Mouse (Mus musculus) thymus, postnatal 4 days (tissue): ENCODE measurements at regions not wholly inside any gene's neighbourhood (a gene's known extent, or its start where the extent isn't known, plus 50 kb on each side); places are given as distances from the start of the nearest gene placed in this dataset.

ENCODE experiments used
- DNase-seq: peaks from one replicate; pipeline ENCODE4 v3.0.0; 2021

DNA sequence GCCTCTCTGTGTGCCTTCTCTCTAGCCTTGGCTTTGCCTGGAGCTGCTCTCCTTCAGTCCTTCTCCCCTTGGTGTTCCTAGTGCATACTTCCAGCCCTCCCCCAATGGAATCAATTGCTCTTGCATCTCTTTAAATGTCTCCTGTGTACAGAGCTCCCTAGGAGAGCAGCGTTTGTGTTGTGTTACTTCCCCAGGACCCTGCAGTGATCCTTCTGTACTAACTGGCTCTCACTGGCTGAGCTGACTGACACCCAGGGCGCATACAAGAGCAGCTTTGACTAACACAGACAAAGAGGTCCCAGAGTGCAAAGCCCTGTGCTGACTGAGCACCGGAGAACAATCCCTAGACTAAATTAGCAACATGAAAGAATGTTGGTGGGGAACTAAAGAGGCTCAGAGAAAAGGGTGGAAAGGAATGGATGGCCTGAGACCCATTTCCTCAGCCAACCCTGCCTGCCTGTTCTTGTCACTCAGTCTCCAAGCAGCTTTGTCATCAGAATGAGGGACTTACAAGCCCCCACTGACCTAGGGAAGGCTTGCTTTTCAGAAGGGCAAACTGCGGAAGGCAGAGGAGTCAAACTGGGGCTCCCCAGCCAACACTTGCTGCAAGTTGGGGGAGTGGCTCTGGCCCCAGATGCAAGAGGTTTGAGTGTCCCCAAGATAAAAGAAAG lies 476.4 kb upstream of the Tmem132c start:
- no peak for DNase-seq

DNA sequence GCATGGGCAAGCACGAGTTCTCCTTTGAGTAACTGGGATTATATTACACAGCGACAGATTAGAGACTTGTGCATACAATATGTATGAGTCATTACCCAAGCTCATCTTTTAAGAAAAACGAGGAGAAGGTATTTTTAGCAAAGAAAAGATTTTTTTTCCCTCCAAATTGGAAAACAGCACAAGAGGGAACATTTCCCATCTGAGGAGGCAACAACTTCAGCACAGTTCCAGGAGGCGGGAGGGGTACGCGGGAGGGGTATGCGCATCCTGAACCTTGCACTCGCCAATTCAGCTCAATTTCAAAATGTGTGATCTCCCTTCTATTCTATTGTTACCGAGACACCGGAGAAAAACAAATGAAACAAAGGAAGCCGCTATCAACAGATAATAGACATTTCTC lies 472.6 kb upstream of the Tmem132c start:
- DNase-seq, result no peak

DNA sequence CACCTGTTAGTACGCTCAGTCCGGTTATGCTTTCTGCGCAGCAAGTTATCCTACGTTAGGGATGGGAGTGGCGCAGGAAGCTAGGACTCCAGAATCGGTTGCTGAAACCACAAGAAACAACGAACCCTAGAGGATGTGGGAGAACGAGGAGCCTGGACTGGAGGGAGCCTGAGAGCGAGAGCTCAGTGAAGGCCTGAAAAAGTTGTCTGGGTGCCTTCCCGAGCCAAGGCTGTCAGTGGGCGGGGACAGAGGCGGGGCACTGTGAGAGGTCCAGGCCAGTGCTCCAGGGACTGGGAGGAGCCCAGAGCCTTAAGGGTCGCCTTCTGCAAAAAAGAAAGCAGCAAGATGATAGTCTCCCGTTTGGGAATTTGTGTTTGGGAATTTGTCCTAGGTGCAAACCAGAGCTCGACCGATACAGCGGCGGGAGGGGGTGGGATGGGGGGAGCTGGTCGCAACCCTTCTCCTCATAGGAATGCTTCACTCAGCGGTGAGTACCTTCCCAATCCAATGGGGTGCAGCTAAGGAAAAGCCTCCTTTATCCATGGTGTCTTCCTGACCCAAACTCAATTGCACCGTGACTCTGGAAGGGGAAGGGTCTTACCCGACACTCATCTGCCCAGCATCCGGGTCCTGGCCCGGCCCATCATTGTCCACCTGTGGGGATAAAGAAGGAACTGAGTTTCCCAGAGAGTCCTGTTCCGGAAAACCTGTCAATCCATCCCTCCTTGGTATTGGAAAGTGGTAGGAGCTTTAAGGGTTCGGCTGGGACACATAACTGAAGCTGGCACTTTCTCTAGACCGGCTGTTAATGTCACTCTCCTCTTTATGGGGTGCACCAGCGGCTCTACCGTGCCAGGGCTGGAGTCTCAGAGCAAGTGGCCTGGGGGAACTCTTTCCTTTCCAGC lies 453.6 kb upstream of the Tmem132c start:
- DNase-seq, result no peak

DNA sequence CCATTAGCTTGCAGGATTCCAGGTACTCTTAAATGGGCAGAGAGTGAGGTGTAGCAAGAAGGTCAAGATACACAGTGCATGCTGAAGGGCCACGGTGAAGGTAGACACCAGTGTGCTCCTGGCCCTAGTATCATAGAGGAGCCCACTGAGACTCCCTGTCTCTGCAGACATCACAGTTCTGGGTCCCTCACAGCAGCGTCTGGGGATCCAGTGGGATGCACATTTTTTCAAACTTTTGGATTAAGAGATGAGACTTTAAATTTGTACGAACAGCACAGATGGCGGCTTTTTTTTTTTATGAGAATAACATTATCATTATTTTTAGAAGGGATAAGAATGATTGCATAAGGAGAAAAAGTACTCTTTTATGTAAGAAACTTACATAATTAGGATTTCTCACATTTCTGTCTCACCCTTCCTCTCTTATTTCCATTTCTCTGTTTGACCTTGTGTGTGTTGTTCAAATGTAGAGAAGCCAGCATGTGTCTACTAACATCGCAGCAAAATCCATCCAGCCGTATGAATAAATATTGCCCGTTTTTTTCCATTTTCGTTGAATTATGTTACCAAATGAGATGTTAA lies 441.8 kb upstream of the Tmem132c start:
- DNase-seq, result no peak

DNA sequence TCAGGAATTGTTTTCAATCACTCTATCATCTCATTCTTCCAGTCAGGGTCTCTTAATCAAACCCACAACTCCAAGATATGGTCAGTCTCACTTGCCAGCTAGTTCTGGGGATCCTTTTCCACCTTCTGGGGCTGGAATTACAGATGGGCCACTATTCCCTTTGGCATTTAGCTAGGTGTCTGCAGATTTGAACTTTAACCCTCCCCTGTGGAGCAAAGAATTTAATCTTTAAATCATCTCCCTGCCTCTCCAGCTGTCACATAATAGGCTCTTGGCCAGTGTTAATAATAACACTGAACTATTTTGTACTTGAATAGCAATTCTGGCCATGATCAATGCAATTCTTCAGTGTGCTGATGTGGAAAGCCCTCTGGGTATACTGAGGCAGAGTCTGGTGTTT lies 435.0 kb upstream of the Tmem132c start:
- no peak for DNase-seq

DNA sequence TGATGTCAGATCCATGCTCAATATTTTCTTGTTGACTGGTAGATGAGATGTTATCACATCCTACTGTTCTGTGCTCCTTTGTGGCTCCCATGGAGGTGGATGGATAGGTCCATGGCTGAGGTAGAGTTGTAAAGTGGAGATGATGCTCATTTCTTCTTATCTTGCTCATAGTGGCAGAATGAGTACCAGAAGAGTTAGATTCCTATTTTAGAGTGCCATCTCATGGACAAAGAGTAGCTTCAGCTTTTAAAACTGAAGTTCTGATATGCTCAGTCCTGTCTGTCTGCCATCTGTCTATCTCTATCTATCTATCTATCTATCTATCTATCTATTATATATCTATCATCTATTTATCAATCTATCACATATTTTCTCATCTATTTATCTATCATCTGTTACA lies 425.5 kb upstream of the Tmem132c start:
- DNase-seq, result no peak

DNA sequence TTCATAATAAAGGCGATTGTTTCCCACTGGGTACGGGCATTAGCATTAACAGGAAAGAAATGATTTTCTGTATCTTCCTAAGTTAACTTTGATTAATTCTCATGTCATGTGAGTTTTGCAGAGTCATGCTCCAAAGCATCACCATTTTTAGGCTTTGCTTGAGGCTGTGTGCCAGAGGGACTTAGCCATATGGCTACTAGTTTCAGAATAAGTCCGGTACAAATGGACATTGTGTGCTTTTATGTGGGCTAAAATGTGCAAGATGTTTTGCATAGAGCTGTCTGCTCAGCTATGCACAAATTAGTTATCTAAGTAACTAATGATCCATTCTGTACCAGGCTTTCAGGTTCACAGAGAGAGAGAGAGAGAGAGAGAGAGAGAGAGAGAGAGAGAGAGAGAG lies 406.2 kb upstream of the Tmem132c start:
- DNase-seq, result no peak

DNA sequence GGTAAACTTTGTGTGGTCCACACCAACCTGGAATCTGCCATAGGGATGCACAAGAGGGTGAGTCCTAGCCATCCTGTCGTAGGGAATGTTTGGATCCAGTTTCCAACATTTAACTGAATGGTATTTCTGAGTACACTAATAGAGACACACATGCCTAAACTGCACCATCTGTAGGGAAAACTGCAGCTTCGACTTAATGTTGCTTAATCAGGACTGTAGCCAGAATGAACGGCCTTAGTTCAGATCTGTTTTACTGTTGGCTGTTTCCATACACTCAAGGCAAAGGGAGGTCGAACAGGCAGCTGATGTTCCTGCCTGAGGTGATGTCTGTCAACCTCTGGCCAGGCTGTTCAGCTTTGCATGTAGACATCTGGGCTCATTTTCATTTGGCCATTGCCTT lies 399.0 kb upstream of the Tmem132c start:
- no peak for DNase-seq

DNA sequence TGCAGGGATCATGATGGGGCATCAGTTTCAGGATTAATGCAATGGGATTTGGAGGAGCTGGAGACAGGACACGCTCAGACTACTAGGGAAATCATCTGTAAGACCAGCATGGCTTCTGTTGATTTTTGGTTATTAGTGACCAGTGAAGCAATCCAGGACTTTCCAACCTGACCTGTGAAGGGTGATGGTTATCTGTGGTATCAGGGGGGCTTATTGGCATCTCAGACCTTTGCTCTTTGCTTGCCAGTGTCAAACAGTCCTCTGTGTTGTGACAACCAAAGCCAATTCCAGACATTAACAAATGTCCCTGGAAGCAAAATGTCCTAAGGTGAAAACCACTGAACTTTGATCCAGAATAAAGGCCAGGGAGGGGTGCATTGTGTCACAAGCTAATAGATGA lies 379.5 kb upstream of the Tmem132c start:
- DNase-seq, result no peak

DNA sequence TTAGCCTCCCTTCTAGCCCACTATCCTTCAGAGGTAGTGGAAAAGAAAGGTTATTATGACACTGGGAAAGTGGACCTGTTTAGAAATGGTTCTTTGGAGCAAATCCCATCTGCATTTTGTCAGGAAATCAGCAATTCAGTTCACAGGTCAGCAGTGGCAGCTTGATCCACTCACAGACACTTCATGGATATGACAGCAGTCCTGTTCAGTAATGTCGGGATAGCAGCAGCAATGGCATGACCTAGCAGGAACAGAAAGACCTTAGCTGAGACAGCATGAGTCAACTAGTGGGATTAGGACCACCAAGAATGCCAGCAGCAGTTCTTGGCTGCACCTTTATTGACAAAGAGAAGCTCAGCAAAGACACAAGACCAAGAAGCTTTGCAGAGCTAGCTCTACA lies 365.8 kb upstream of the Tmem132c start:
- no peak for DNase-seq

DNA sequence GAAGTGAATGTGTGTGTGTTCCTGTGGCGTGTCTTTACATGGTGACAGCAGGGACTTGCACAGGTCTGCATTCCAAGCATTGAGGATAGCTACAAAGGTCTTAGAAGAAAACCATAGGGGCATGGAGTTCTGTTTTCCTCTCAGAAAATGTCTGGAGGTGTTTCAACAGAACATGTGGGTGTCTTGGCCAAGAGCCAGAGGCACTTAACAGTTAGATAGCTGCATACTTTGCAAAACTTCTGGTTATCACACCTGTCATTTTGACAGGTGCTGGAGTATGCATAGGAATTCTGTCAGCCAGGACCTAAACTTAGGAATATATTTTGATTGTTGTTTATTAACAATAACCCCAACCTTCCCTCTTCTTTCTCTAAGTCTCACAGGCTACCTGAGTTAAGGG lies 350.9 kb upstream of the Tmem132c start:
- no peak for DNase-seq

DNA sequence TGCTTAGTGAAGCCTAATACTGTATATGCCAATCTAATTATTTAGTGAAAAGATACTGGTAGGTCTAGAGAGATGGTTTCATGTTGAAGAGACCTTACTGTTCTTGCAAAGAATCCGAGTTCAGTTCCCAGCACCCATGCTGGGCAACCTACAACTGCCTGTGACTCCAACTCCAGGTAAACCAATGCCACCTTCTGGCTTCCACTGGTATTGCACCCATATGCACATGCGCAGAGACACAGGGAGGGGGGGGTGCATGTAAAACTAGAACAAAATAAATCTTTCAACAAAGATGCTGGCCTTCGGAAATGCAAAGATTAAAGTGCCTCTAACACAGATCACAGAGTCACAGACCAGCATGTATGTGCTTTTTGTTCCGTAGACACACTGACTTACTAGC lies 348.5 kb upstream of the Tmem132c start:
- DNase-seq, result no peak

DNA sequence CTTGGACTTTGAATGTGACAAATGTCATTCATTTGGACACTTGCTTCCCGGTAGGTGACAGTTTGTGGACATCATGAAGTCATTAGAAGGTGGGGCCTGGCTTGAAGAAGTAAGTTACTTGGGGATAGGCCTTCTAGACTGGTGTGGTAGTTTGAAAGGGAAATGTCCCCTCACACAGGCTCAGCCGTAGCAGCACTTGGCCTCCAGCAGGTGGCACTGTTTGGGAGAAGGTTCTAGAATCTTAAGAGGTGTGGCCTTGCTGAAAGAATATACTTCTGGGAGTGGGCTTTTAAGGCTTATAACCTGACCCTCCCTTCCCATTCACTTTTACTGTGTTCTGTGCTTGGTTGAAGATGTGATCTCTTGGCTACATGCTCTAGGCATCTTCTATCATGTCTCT lies 331.5 kb upstream of the Tmem132c start:
- DNase-seq, result peak; percentile 5

DNA sequence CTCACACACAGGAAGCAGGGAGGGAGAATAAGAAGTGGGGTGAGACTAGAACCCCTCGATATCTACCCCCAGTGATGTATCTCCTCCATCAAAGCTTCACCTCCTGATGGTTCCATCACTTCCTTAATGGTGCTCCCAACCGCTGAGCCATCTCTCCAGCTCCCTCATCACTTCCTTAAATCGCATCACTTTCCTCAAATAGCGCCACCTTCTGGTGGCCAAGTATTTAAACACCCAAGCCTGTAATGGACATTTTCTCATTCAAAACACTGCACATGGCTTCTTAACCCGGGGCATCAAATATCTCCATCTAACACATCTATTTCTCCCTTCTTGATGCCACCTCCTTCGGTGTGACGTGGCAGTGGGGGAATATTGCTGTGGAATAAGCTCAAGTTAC lies 324.3 kb upstream of the Tmem132c start:
- no peak for DNase-seq

DNA sequence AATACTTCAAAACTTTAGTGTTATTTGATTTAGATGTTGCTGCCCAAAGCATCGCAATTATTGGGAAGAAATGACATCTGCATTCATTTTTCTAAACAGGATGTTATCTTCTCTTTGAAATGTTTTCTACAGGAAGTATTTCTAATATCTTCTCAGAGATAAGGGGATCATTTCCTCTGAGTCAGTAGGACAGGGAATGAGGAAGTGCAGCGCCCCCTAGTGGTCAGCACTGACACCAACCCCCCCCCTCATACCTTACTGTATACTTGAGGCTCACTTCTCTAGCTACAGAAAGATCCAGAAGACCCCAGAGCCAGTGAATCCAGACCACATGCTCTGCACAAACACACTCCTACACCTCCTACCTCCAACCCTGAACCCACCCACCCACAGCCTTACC lies 308.1 kb upstream of the Tmem132c start:
- DNase-seq, result no peak

DNA sequence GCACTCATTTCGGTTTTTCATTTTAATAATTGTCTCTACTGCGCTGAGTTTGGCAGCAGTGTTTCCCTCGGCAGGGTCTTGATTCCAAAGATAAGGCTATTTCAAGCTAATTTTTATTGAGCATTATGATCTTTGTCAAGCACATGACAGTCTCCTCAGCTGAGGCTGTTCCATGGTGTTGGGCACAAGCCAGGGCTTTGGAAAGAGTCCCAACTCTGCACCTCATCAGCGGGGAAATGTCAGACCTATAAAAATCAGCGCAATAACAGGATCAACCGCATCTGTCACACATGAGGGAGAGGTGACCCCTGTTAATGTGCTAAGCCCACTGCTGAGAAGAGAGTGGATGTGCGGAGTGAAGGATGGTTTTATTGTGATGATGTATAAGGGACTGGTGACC lies 296.7 kb upstream of the Tmem132c start:
- no peak for DNase-seq

DNA sequence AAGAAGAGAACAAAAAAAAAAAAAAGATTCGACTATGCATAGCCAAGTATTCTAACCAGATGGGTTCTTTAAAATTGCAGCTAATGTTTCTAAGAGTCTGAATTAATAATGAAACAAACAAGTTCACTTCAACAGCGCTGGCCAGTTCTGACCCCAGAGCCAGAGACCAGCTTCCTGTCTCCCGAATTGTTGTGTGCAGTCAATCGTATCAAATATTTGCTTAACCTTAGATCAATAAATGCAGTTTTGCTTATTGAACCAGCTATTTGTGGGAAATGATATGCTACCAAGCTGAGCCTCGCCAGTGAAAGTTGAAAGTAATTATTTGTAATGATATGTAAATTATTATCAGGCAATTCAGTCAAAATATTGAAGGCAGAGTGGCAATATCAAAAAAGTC lies 287.4 kb upstream of the Tmem132c start:
- no peak for DNase-seq

DNA sequence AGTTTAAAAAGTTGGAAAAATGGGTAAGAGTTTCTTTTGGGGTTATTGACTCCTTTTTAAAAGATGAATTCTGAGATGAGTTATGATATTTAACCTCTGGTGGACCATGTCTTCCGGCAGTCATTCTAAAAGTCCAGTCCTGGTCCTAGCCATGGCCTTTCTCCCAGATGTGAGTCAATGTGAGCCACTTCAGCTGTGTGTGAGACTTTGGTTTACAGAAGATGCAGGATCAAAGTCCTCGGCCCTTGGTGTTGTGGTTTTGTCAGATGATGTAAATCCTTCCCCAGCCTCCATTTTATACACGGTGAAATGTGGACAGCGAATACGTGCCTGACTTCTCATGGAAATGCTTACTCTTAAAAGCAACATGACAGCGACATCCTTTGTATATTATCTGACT lies 287.0 kb upstream of the Tmem132c start:
- DNase-seq, result no peak

DNA sequence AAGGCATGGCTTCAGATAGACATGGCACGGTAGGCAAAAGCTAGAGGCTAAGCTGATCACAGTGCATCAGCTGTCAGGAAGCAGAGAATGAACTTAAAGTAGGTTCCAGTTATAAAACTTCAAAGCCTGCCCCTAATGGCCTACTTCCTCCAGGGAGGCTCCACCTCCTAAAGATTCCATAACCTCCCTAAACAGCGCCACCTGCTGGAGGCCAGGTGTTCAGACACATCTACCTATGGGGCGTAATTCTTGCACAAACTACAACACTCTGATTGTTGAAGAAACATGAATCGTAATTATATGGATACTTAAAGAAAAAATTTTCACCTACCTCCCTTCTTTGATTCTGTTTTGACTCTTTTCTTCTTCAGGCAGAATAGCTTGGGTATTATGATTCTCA lies 277.0 kb upstream of the Tmem132c start:
- DNase-seq, result peak; percentile 7

DNA sequence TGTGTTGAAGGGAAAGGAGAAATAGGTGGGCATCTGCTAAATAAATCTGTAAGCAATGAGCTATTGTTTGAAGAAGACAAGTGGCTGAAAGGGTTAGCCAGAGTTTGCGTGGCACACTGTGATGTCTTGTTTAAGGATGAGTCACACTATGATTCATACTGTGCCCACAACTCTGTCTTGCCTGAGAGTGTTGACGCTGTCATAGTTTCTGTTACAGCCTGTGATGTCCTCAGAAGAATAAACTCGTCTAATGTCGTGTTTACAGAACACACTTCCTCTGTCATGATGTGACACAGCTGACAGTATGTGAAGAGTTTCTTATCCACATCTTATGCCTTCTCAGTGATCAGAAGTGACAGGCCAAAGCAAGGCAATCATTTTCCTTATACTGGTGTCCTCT lies 274.5 kb upstream of the Tmem132c start:
- DNase-seq, result no peak

DNA sequence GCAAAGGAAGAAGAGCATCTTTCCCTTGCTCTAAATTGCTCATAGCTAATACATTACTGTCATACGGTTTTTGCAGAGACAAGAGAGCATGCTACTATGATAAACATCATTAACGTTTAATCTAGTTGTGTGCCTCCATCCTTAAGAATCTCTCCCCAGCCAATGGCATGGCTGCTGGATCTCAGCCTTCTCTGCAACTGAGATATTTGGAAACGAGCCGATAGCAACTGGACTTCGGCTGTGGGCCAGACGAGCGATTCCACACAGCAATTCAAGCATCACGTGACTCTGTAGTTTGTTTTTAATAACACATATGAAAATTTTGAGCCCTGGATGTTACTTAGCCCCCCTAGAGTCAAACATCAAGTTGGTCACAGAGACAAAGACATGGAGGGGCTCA lies 272.2 kb upstream of the Tmem132c start:
- DNase-seq, result no peak

DNA sequence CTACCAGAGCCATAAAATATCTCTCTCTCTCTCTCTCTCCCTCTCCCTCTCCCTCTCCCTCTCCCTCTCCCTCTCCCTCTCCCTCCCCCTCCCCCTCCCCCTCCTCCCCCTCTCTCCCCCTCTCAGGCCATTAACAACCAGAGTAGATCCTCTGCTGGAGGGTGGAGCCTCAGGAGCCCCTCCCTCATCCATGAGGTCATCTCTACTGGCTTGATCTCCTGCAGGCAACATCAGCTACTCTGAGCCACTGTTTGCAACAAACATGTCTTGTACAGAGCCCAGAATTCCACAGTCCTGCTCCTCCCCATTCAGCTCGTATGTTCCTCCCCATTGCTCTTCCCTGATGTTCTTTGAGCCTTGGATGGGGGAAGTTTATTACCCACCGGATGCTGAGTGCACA lies 270.3 kb upstream of the Tmem132c start:
- no peak for DNase-seq

DNA sequence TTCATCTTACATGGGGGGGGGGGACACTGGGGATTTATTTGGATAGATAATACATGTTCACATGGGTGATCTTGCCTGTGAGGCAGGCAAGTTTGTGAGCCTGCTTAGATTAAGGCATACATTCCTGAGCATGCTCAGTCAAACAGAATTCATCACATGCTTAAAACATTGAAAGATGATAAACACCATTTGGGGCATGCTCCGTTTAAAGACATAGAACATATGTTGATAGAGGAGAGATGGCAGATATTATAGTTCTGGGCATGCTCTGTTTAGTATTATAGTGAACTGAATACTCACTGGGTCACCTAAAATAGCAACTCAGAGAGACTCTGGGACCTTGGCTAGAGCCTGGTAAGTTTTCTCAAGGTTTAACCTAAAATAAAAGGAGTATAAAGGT lies 269.6 kb upstream of the Tmem132c start:
- DNase-seq, result no peak

DNA sequence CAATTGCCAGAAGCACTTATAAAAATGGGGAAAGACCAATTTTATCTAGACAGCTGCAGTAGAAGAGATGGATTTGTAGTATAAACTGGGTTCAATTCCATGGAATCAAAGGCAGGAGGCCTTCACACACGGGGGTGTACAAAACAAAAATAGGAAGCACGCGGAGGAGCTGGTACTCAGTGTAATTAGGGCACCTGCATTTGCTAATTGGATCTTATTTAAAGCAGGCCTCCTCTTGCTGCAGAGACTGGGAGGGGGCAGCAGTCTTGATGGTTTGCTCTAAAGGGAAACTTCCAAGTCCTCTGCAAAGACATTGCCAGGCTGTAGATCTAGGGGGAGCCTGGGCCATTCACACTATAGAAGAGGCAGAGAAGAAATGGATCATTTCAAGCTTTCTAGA lies 268.2 kb upstream of the Tmem132c start:
- DNase-seq, result no peak
